Mouse (Mus musculus) limb, embryonic 11.5 days (tissue): Measurements from ENCODE around the gene Pde4d. TPM values are rescaled to one million over a fixed set of nuclear protein-coding genes. Genes with fewer than 3 reads are reported as not detected.

Source experiments
- ATAC-seq: fragments of 200-750 bp; cut with Nextera tagmentation; 2 replicates; pipeline ENCODE4 v1.8.0; 2017; ENCODE audit warnings: low read depth; ENCODE audit not compliant: insufficient number of reproducible peaks, low FRiP score, low TSS enrichment
- DNase-seq: peaks from one replicate; pipeline ENCODE4 v3.0.0-alpha.2; 2015; ENCODE audit warnings: low spot score
- H3K27ac ChIP-seq: fragments of 300-500 bp; sonication (generic); replicated peaks from 2 replicates; pipeline ENCODE4 v1.5.1; 2014; ENCODE audit warnings: low read depth, mild to moderate bottlenecking, low read length
- H3K27me3 ChIP-seq: fragments of 300-500 bp; sonication (generic); 2 replicates; pipeline ENCODE4 v1.6.1; 2014; ENCODE audit warnings: mild to moderate bottlenecking, low read length, mixed read lengths; ENCODE audit not compliant: control insufficient read depth, insufficient read depth
- H3K36me3 ChIP-seq: fragments of 300-500 bp; sonication (generic); 2 replicates; pipeline ENCODE4 v1.6.1; 2014; ENCODE audit warnings: mild to moderate bottlenecking, low read length, moderate library complexity, mixed read lengths; ENCODE audit not compliant: control insufficient read depth, insufficient read depth
- H3K4me1 ChIP-seq: fragments of 300-500 bp; sonication (generic); 2 replicates; pipeline ENCODE4 v1.6.1; 2014; ENCODE audit warnings: low read length, mixed read lengths; ENCODE audit not compliant: control insufficient read depth, insufficient read depth
- H3K4me2 ChIP-seq: fragments of 300-500 bp; sonication (generic); 2 replicates; pipeline ENCODE4 v1.6.1; 2014; ENCODE audit warnings: low read depth, mild to moderate bottlenecking, moderate library complexity; ENCODE audit not compliant: severe bottlenecking
- H3K4me3 ChIP-seq: fragments of 300-500 bp; sonication (generic); 2 replicates; pipeline ENCODE4 v1.5.1; 2014; ENCODE audit warnings: low read depth, low read length
- H3K9ac ChIP-seq: fragments of 300-500 bp; sonication (generic); 2 replicates; pipeline ENCODE4 v1.6.1; 2014; ENCODE audit warnings: mild to moderate bottlenecking, low read length
- H3K9me3 ChIP-seq: fragments of 300-500 bp; sonication (generic); 2 replicates; pipeline ENCODE4 v1.6.1; 2016; ENCODE audit warnings: low read length; ENCODE audit not compliant: control insufficient read depth
- WGBS: fragments of 180-500 bp; shearing (Covaris S2); extraction: QIAGEN DNeasy Blood & Tissue Kit; methylation state at CpG from one replicate; pipeline ENCODE4 v1.1.7; 2014; 5-methylcytosine and 5-hydroxymethylcytosine counted together
- polyA plus RNA-seq: library from polyadenylated mRNA; unstranded; fragments of >200 nt; fragmentation: Nextera tagmentation; extraction: Ambion mirVana; gene quantifications from 2 replicates; pipeline ENCODE4 v1.2.1, GENCODE M21; 2014

Pde4d gene
- polyA plus RNA-seq, 1 experiment from 2014 or later: 13.3 TPM

DNA sequence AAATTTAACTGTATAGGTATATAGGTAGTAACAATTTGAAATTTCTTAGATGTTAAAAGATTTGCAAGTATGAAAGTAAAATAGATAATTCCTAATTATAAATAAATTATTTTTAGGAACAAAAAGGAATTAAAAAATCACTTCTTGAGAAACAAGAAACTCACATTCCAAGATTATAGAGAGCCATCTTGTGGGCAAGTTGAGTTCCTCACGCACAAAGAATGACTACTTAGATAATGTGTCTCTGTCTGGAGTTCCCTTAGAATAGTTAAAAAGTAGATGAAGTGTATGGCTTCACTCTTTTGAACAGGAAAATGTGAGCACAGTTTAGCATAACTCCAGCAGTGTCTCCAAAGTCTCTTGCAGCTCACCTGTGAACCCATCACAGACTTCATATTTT lies 1155.4 kb downstream of the Pde4d start:
- H3K4me2 ChIP-seq: no peak overlapping the region
- no peaks in the 10 kb centered on the region for H3K9me3 ChIP-seq
- WGBS: 69% methylated on average over 1 of the region's 1 CpGs
- no peaks in the 10 kb centered on the region for H3K27me3 ChIP-seq
- no peak overlapping the region for H3K27ac ChIP-seq
- H3K9ac ChIP-seq: no peak overlapping the region
- DNase-seq (no peak), ATAC-seq (no peak)
- H3K36me3 ChIP-seq: no peaks in the 10 kb centered on the region
- no peak overlapping the region for H3K4me3 ChIP-seq
- H3K4me1 ChIP-seq: no peaks in the 10 kb centered on the region

DNA sequence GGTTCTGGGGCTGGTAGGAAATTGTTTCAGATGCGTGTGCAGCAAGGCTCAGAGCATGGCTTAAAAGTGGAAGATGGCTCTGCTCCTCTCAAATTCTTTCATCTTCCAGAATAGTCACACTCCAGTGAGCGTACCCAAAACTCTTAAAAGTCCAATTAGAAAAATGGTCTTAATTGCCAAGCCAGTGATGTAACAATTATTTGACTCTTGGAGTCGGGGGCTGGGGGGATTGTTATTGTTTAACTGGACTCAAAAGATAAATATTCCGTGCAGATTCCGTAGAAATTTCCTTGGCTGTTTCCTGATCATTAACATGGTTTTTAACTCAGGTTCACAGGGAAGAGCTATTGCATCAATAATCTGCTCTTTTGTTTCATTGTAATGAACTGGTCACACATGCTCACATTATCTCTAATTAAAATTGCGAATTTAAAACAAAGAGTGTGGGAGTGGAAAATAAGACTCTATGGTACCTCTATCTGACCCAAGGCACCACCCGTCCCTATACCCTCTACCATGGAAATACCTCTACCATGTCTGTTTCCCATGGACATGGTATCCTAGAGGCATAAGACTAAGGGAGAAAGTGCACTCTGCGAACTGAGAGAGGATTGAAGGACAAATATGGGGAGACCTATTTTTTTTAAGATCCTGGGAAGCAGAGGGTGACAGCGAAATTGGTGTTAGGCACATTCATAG lies 1159.5 kb downstream of the Pde4d start:
- Histone ChIP-seq H3K4me3 (no peak overlapping the region), H3K36me3 (no peaks in the 10 kb centered on the region), H3K27me3 (no peaks in the 10 kb centered on the region), H3K9ac (no peak overlapping the region), H3K27ac (no peak overlapping the region), H3K9me3 (no peaks in the 10 kb centered on the region), H3K4me2 (no peak overlapping the region), H3K4me1 (peaks cover 8% of the 10 kb centered on the region)
- no peak for DNase-seq
- ATAC-seq: no peak
- WGBS: 84% methylated on average over 9 of the region's 9 CpGs

DNA sequence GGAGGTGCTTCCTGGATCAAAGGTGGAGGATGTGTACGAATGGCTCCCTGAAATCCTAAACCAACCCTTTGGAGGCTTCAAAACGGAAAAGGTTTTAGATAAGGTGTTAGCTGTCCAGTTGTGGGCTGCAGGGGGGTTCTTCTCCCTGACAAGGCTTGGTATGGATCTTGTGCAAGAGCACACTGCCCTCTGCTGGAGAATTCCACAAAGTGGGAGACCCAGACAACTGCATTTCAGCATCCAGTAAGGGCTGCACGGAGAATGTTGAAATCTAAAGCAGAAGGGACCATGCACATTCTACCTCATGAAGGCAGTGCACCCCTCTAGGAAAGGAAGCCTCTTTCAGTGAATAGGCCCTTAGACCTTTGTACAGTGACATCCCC lies 1160.0 kb downstream of the Pde4d start:
- no peak overlapping the region for H3K27ac ChIP-seq
- H3K27me3 ChIP-seq: no peaks in the 10 kb centered on the region
- no peaks in the 10 kb centered on the region for H3K9me3 ChIP-seq
- ATAC-seq (no peak), DNase-seq (peak; percentile 68)
- H3K4me2 ChIP-seq: no peak overlapping the region
- peaks cover 8% of the 10 kb centered on the region for H3K4me1 ChIP-seq
- H3K36me3 ChIP-seq: no peaks in the 10 kb centered on the region
- H3K4me3 ChIP-seq: no peak overlapping the region
- H3K9ac ChIP-seq: no peak overlapping the region
- WGBS: 16% methylated on average over 3 of the region's 3 CpGs

DNA sequence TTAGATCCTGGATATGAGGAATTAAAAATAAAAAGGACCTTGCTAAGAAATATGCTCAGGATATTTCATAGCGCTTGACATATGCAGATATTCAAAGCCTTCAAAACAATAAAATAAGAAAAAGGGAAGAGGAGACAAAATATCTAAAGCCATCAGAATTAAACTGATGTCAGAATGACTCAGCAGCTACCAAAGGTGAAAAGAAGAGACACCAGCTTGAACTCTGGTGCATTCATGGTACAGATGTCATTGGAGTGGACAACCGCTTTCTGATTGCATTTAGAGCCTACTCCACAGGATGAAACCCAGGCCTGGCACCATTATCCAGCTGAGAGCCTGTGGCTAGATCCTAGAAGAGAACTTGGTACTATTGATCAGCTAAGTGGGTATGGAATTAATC lies 1161.0 kb downstream of the Pde4d start:
- Histone ChIP-seq H3K4me3 (no peak overlapping the region), H3K4me2 (no peak overlapping the region), H3K27me3 (no peaks in the 10 kb centered on the region), H3K9me3 (no peaks in the 10 kb centered on the region), H3K9ac (no peak overlapping the region), H3K36me3 (no peaks in the 10 kb centered on the region), H3K27ac (no peak overlapping the region), H3K4me1 (peaks cover 8% of the 10 kb centered on the region)
- ATAC-seq (no peak), DNase-seq (no peak)
- WGBS: 90% methylated on average over 2 of the region's 2 CpGs

DNA sequence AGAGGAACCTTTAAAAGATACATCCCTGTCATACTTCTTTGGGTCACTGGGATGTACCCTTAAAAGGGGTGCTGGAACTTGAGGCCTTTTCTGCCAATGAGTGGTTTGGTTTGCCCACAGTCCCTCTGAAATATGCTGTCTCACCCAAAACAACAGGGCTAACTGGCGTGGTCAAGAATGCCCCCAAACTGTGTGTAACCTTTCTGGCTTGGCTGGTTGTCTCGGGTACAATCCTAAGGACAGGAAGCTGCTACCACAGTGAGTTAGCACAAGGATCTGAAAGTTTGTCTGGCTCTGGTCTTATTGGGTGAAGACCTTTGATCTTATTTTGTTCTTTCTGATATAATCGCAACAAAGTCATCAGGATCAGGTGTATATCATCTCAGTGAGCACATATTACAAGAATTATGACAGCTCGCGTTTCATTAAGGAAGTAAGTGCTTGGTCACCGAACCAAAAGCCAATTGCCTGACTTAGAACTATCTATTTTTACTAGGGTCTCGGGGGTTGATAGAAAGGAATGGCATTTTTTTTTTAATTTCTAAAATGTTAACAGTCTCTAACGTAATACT lies 1165.6 kb downstream of the Pde4d start:
- H3K4me2 ChIP-seq: no peak overlapping the region
- no peak overlapping the region for H3K27ac ChIP-seq
- peaks cover 8% of the 10 kb centered on the region for H3K4me1 ChIP-seq
- H3K36me3 ChIP-seq: no peaks in the 10 kb centered on the region
- no peak overlapping the region for H3K4me3 ChIP-seq
- no peak for DNase-seq
- 63% methylated on average over 8 of the region's 8 CpGs for WGBS
- no peak for ATAC-seq
- no peak overlapping the region for H3K9ac ChIP-seq
- no peaks in the 10 kb centered on the region for H3K9me3 ChIP-seq
- H3K27me3 ChIP-seq: no peaks in the 10 kb centered on the region

DNA sequence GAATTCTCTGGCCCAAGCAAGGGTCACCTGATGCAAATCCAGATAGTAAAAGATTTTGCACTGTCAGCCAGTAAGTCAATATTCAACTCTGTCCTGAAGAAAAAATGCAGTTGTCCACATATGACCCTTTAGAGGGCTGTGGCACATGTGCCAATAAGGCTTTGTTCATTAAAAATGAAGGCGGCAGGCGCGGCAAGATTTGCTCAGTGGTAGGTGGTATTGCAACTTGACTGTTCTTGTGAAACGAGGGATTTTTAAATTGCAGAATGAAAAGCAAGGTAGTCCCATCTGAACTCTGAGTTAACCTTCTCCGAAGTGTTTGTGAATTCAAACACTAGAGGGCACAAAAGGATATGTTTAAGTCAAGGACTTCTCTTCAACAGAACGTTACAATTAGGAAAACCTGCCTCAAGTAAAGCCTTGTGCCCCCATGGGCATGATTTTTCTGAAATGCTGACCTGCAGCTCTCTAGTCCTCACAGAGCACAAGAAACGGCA lies 1166.1 kb downstream of the Pde4d start:
- H3K36me3 ChIP-seq: no peaks in the 10 kb centered on the region
- no peak overlapping the region for H3K4me3 ChIP-seq
- H3K27me3 ChIP-seq: no peaks in the 10 kb centered on the region
- H3K27ac ChIP-seq: no peak overlapping the region
- H3K9ac ChIP-seq: no peak overlapping the region
- no peaks in the 10 kb centered on the region for H3K9me3 ChIP-seq
- ATAC-seq (no peak), DNase-seq (peak; percentile 33)
- H3K4me1 ChIP-seq: peaks cover 8% of the 10 kb centered on the region
- no peak overlapping the region for H3K4me2 ChIP-seq
- 11% methylated on average over 7 of the region's 7 CpGs for WGBS

DNA sequence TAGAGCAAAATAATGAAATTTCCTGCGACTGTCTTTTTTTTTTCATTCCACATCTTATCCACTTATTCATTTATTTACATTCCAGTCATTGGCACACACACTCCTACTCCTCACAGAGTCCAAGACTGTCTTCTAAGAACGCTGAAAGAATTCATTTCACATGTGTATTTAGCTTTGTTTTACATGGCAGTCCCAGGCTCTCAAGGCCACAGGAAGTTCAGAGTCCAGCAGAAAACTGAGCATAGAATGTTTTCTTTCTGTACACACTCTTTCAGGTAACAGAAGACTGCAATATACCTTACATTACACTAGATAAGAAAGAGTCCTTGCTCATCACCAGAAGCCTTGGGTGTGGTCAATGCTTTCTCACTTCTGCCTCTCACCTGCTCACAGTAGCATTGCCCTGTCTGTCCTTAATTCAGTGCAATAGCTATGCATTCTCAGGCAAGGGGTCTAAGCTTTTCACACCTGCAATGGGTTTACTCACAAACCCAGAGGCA lies 1169.5 kb downstream of the Pde4d start:
- Histone ChIP-seq H3K36me3 (no peaks in the 10 kb centered on the region), H3K27me3 (no peaks in the 10 kb centered on the region), H3K4me2 (no peak overlapping the region), H3K27ac (no peak overlapping the region), H3K4me3 (no peak overlapping the region), H3K9ac (no peak overlapping the region), H3K9me3 (no peaks in the 10 kb centered on the region), H3K4me1 (no peaks in the 10 kb centered on the region; the same call in 1 of the 2 replicates)
- ATAC-seq (no peak), DNase-seq (no peak)
- 82% methylated on average over 2 of the region's 2 CpGs for WGBS

DNA sequence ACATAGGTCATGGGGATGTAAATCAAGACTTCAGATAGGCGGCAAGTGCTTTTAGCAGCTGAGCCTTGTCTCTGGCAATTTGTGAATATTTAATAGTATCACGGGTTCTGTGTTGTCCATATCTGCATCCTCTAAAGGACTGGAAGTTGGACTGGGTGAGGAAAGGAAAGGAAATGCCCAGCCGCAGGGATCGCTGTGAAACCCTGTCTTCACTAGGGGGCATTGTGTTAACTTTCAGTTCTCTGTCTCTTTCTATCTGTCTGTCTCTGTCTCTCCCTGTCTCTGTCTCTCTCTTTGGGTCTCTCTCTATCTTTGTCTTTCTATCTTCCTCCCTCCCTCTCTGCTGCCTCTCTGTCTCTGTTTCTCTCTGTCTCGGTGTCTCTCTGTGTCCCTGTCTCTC lies 1172.5 kb downstream of the Pde4d start:
- no peak overlapping the region for H3K4me3 ChIP-seq
- H3K27ac ChIP-seq: no peak overlapping the region
- ATAC-seq (no peak), DNase-seq (no peak)
- H3K9me3 ChIP-seq: no peaks in the 10 kb centered on the region
- WGBS: 65% methylated on average over 5 of the region's 5 CpGs
- H3K4me1 ChIP-seq: no peaks in the 10 kb centered on the region
- no peak overlapping the region for H3K4me2 ChIP-seq
- no peaks in the 10 kb centered on the region for H3K27me3 ChIP-seq
- no peaks in the 10 kb centered on the region for H3K36me3 ChIP-seq
- H3K9ac ChIP-seq: no peak overlapping the region
